Mouse (Mus musculus) thymus, postnatal 25 days (tissue): ENCODE measurements around the gene Scai.
"Not testable (repeated sequence)": the region's sequence is repeated elsewhere in the genome, so short reads cannot be mapped to it uniquely, and the experiment has no call there.

ENCODE experiments used
- DNase-seq: peaks from one replicate; pipeline ENCODE4 v3.0.0; 2022

Scai gene

GRCm38 (mm10) chr2:39190561-39191056 is at the start of gene Scai:
TSS of gene Scai (minus strand) at chr2:39190734.
- peak; percentile 98 for DNase-seq

- no peak for DNase-seq
Measured at GRCm38 (mm10) chr2:39226731-39227130, 36.2 kb upstream of the Scai start.

DNA sequence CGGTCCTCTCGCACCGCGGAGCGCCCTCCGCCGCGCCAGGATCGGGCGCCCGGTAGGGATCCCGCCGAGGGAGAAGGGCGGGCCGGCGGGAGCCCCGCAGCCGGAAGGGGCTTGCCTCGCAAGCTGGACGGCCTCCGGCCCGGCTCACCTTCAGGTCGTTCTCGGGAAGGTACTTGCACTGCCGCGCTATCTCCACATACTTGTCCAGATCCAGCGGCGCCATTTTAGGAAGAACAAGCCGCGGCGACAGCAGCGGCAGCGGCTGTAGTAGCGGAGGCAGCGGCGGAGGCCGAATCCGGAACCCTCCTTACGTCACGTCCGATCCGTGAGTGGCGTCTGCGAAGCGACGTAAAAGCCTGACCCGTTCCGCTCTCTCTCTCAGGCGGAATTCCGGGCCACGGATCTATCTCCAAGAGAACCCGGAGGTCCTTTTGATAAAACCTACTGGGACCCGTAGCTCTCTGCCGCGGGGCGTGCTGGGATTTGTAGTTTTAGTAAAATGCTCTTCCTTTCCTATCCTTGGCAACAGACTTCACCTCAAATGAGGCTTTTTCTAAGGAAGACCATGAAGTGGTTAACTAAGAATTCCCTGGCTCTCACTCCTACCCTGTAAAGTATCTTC is 35.6 kb upstream of the Scai start, which contains the start of gene Ppp6c:
Ppp6c (minus strand) TSS at position 433 of the 622 bp plus-strand sequence.
- DNase-seq: peak; percentile 91

DNA sequence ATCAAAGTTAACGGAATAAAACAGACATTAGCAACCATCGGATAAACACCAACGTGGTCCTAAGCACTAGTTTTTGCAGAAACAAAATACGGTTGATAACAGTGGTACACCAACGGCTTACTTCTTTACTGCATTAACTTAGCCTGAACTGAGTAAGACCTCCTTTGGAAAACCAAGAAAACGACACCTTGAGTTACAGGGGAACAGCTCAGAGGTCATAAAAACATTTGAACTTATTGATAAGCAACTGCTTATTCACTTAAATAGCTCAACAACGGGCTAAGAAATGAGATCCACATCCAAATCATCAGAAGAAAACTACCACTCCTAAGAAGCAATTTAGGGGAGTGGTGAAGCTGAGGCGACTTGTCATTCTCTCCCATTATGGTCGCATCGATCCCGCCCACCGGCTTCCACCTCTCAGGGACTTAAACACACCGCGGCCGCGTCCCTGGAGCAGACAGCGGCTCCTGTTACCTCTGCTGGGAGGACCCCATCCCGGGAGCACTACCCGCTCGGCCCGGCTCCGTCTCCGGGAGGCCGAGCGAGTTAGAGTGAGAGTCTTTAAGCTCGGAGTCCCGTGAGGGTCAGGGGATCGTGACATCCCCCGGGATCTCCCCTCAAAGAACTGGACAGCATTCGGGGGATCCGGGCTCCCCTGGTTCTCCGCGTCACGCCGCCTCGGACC is 34.9 kb upstream of the Scai start:
- not testable (repeated sequence) for DNase-seq

DNA sequence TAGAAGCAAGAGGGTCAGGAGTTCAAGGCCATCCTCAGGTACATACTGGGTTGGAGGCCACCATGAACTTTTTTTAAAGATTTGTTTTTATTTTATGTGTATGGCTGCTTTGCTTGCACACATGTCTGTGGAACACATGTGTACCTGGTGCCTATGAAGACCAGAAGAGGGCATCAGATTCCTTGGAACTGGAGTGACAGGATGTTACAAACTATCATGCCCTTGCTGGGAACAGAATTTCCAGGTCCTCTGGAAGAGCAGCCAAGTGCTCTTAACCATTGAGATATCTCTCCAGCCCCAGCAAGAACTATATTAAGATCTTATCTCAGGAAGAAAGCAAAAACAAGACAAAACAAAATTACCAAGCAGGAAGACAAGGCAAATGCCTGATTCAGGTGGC is 34.1 kb upstream of the Scai start:
- DNase-seq: no peak

- DNase-seq: no peak
Measured at GRCm38 (mm10) chr2:39220010-39220409, 29.5 kb upstream of the Scai start.

DNA sequence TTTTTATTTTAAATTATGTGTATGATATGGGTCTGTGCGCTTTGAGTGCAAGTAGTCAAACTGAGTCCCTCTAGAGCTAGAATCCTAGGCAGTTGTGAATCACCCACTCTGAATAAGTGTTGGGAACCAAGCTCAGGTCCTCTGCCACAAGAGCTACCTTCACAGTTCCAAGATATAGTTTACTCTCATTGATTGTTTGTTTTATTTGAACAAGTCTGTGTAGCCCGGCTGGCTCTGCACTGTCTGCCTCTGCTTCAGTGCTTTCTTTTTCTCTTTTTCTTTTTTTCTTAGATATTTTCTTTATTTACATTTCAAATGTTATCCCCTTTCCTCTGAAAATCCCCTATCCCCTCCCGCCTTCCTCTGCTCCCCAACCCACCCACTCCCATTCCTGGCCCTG is 28.5 kb upstream of the Scai start:
- DNase-seq: no peak

GRCm38 (mm10) chr2:39217150-39217549 is 26.6 kb upstream of the Scai start:
- no peak for DNase-seq

DNA sequence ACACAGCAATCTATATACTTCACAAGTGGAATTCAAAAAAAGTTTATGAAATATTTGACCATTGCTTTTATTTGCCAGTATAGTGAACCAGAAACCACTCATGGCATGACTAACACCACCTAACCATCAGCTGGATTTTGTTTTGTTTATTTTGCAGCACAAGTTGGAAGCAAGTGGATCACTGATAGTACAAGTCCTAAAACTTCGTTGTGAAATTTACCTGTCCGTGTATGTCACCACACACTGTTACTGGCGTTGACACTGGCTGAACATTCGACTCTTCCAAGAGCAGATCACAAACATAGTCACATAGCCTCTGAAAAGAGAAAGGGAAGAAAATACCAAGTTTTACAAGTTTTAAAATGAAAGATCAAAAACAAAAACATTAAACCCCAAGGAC is 20.2 kb upstream of the Scai start:
- DNase-seq: no peak

DNA sequence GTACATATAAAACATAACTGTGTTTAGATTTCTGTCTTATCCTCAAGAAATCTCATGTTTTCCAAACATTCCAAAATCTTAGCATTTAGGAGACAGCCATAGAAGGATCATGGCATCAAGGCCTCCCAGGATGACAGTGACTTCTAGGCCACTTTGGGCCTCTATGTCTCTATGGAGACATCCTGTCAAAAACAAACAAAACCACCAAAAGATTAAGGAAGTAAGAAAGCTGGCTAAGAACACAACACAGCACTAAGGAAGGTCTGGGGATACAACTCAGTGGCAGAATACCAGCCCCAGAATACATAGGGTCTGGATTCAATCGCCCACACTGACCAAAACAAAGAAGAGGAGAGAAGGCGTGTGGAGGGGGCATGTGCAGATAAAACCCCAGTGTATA is 12.8 kb upstream of the Scai start:
- DNase-seq: no peak

- no peak for DNase-seq
Measured at GRCm38 (mm10) chr2:39194809-39195208, 4.3 kb upstream of the Scai start.

DNA sequence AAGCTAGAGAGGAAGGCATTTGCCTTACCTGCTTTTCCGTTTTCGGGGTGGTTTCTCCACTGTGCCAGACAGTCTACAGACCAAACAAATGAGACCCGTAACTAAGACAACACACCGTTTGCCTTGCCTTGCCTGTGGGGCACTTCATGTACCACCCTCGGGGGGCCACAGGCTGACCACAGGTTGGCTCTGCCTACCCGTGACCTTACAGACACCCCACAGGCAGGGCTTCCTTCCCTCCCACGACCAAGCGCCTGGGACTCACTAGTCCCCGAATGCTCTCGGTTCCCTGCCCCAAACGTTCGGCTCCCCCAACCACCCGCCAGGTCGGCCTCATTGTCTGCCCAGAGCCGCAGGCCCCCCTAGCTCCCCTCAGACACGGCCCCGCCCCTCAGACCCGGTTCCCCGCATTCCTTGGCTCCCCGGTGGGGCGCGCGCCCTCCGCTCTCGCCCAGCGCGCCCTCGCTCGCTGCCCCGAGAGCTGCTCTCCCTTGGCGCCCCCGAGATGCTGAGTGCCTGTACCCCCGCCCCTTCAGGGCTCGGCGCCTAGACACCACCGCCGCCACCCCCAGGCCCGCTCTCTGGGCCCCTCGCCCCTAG is 473 bp downstream of the Scai start:
- no peak for DNase-seq

DNA sequence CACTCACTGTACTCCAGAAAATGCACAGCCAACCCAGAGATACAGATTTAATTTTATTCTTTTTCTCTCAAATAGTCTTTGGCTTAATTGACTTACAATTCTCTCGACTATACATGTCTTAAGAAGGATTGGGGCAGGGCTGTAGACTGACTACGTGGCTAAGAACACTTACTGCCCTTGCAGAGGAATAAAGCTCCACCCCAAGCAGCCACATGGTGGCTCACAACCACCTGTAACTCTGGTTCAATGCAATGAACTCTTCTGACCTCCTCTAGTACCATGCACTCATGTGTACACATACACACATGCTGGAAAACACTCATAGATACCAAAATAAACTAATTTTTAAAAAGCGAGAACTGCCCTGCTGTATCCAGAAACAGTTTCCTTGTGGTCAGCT is 4.6 kb downstream of the Scai start:
- peak; percentile 8 for DNase-seq

GRCm38 (mm10) chr2:39183587-39183986 is 6.9 kb downstream of the Scai start:
- DNase-seq: no peak

- no peak for DNase-seq
Measured at GRCm38 (mm10) chr2:39160996-39161395, 29.5 kb downstream of the Scai start.

GRCm38 (mm10) chr2:39157916-39158315 is 32.6 kb downstream of the Scai start:
- no peak for DNase-seq

GRCm38 (mm10) chr2:39156821-39157220 is 33.7 kb downstream of the Scai start:
- no peak for DNase-seq

DNA sequence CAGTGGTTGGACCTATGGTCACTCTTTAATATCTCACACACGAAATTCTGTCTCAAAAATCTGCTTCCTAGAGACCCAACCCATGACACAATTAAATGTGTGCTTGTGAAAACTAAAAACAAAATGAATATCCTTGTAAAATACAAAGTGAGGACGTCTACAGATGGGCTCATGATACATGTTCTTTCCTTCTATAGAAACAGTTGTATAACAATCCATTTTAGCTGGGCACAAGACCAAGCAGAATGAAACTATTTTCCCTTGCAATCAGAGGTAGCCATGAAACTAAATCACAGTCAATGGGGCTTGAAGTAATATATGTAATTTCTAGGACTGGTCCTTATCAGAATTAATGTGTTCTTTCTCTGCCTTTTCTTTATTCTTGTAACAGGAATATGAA is 39.6 kb downstream of the Scai start:
- no peak for DNase-seq

DNA sequence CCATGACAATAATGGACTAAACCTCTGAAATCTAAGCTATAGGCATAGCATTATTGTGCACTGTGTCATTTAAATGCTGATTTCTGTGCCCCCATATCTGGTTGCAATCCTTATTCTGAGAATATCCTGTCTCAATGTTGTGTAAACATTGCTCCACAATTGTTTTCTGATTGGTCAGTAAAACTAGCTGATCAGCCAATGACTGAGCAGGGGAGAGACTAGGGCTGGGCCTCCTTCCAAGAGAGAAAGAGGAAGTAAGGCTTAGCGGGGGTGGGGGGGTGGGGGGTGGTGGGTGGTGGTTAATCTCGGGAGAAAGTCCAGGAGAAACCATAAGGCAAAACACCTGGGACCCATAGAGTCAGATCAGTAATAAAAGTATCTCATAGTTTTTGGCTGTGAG is 42.5 kb downstream of the Scai start:
- DNase-seq: no peak

GRCm38 (mm10) chr2:39146469-39146868 is 44.1 kb downstream of the Scai start:
- no peak for DNase-seq

DNA sequence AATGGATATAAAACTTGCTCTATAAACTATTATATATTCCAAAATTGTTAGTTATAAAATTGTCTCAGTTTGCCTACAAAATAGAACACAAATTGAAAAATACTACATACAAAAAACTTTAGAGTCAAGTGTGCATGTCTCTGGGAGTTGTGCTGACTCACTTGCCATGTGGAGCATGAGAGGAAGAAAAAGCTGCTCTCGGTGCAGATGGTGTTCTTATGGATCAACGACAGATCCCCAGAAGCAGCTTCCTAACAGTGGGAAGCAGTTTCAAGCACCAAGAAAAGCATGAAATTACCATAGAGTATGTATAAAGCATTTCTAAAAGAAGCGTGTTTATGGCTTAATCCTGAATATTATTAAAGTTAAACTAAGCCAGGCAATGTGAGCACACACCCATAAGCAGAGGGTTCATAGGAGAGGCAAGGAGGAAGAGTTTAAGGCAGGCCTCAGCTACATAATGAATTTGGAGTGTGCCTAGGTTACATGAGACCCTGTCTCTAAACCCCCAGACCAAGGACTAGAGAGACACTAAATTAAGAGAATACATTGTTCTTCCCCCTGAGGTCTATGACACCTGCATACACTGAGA is 48.1 kb downstream of the Scai start:
- DNase-seq: no peak

GRCm38 (mm10) chr2:39140586-39141455 is 49.7 kb downstream of the Scai start:
- no peak for DNase-seq
